Mouse (Mus musculus) kidney, embryonic 14.5 days (tissue): ENCODE data around the gene Picalm. TPM values are rescaled to one million over a fixed set of nuclear protein-coding genes. Genes with fewer than 3 reads are reported as not detected.

Source experiments
- ATAC-seq: fragments of 200-750 bp; cut with Nextera tagmentation; 2 replicates; pipeline ENCODE4 v1.8.0; 2017; ENCODE audit warnings: moderate number of reproducible peaks, mild to moderate bottlenecking, moderate TSS enrichment, moderate library complexity; ENCODE audit not compliant: low FRiP score, low TSS enrichment
- H3K27ac ChIP-seq: fragments of 300-500 bp; sonication (generic); 2 replicates; pipeline ENCODE4 v1.5.1; 2014; ENCODE audit warnings: low read depth, mild to moderate bottlenecking, low read length, moderate library complexity, mixed read lengths
- H3K27me3 ChIP-seq: fragments of 300-500 bp; sonication (generic); 2 replicates; pipeline ENCODE4 v1.6.1; 2014; ENCODE audit warnings: mild to moderate bottlenecking, low read length; ENCODE audit not compliant: control insufficient read depth, insufficient read depth
- H3K36me3 ChIP-seq: fragments of 300-500 bp; sonication (generic); 2 replicates; pipeline ENCODE4 v1.6.1; 2014; ENCODE audit warnings: low read length, mixed read lengths; ENCODE audit not compliant: control insufficient read depth, insufficient read depth
- H3K4me1 ChIP-seq: fragments of 300-500 bp; sonication (generic); 2 replicates; pipeline ENCODE4 v1.6.1; 2014; ENCODE audit warnings: low read length, mixed read lengths; ENCODE audit not compliant: control insufficient read depth, insufficient read depth
- H3K4me2 ChIP-seq: fragments of 300-500 bp; sonication (generic); replicated peaks from 2 replicates; pipeline ENCODE4 v1.6.1; 2014; ENCODE audit warnings: low read depth, mild to moderate bottlenecking, low read length
- H3K4me3 ChIP-seq: fragments of 300-500 bp; sonication (generic); 2 replicates; pipeline ENCODE4 v1.5.1; 2014; ENCODE audit warnings: mild to moderate bottlenecking, low read length
- H3K9ac ChIP-seq: fragments of 300-500 bp; sonication (generic); 2 replicates; pipeline ENCODE4 v1.6.1; 2014; ENCODE audit warnings: low read depth, mild to moderate bottlenecking, low read length, moderate library complexity
- H3K9me3 ChIP-seq: fragments of 300-500 bp; sonication (generic); 2 replicates; pipeline ENCODE4 v1.6.1; 2016; ENCODE audit warnings: low read length; ENCODE audit not compliant: control insufficient read depth
- WGBS: fragments of 180-500 bp; shearing (Covaris S2); extraction: QIAGEN DNeasy Blood & Tissue Kit; methylation state at CpG from one replicate; pipeline ENCODE4 v1.1.7; 2014; 5-methylcytosine and 5-hydroxymethylcytosine counted together
- polyA plus RNA-seq: library from polyadenylated mRNA; unstranded; fragments of >200 nt; fragmentation: Nextera tagmentation; extraction: Ambion mirVana; gene quantifications from 2 replicates; pipeline ENCODE4 v1.2.1, GENCODE M21; 2014

Gene Picalm
- 47.9 and 52.1 TPM in 2 replicates for polyA plus RNA-seq

DNA sequence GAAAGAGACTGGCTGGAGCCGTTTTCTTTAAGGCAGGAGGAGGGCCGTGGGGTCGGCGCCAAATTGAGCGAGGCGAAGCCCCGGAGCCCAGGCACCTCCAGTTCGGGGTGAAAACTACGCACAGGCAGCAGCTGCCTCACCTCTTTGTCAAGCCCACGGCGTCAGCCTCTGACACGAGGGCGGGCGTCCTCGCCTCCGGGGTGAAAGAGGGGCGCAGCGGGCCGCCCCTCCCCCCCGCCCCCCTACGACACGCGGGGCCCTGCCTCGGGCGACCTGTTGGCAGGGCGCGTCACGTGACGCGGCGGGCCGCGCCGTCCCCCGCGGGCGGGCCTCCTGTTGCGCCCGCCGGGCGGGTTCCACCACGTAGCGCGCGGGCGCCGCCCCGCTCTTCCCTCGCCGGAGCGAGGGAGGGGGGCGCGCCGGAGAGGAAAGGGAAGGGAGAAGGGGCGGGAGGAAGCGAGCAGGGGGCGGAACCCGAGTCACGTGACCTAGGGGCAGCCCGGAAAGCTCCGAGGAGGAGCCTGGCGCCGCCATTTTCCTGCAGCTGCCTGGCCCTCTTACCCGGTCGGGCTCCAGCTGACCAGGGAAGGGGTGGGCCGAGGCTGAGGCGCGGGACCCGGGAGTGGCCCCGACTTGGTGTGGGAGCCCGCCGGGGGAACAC is at the start of gene Picalm:
Gene Picalm (plus strand): TSS at position 482 of the 661 bp plus-strand sequence.
- Histone ChIP-seq H3K27me3 (no peaks in the 10 kb centered on the region), H3K36me3 (no peaks in the 10 kb centered on the region), H3K9ac (peak within 1 kb of the TSS; percentile 98), H3K4me1 (peaks cover 3% of the 10 kb centered on the region; the same call in 1 of the 2 replicates), H3K27ac (peak within 1 kb of the TSS; percentile 95), H3K9me3 (no peaks in the 10 kb centered on the region), H3K4me3 (peak within 1 kb of the TSS; percentile 95), H3K4me2 (peak within 1 kb of the TSS; percentile 56)
- WGBS, result 2% methylated on average over 48 of the region's 72 CpGs
- peak; percentile 97 for ATAC-seq

- H3K27ac ChIP-seq, result no peak overlapping the region
Measured at GRCm38 (mm10) chr7:90083799-90084198, 46.2 kb upstream of the Picalm start.

GRCm38 (mm10) chr7:90084531-90084930 is 45.5 kb upstream of the Picalm start:
- H3K9me3 ChIP-seq, result no peaks in the 10 kb centered on the region
- no peak overlapping the region for H3K27ac ChIP-seq
- H3K27me3 ChIP-seq, result no peaks in the 10 kb centered on the region
- no peak for ATAC-seq
- no peak overlapping the region for H3K4me2 ChIP-seq
- H3K4me3 ChIP-seq, result no peak overlapping the region
- peaks cover 7% of the 10 kb centered on the region for H3K4me1 ChIP-seq
- no peaks in the 10 kb centered on the region for H3K36me3 ChIP-seq
- no peak overlapping the region for H3K9ac ChIP-seq

More at GRCm38 (mm10) chr7:90083799-90084198, 46.2 kb upstream of the Picalm start:
- no peak overlapping the region for H3K4me2 ChIP-seq
- no peaks in the 10 kb centered on the region for H3K27me3 ChIP-seq
- H3K9me3 ChIP-seq, result no peaks in the 10 kb centered on the region
- H3K4me3 ChIP-seq, result no peak overlapping the region
- no peak overlapping the region for H3K9ac ChIP-seq
- no peak for ATAC-seq
- 79% methylated on average over 7 of the region's 7 CpGs for WGBS
- H3K4me1 ChIP-seq, result peaks cover 3% of the 10 kb centered on the region; the same call in 1 of the 2 replicates
- no peaks in the 10 kb centered on the region for H3K36me3 ChIP-seq

GRCm38 (mm10) chr7:90085713-90086112 is 44.3 kb upstream of the Picalm start:
- Histone ChIP-seq H3K27ac (no peak overlapping the region), H3K4me3 (no peak overlapping the region), H3K4me1 (peaks cover 7% of the 10 kb centered on the region), H3K9ac (no peak overlapping the region), H3K27me3 (no peaks in the 10 kb centered on the region), H3K36me3 (no peaks in the 10 kb centered on the region), H3K9me3 (no peaks in the 10 kb centered on the region), H3K4me2 (no peak overlapping the region)
- ATAC-seq, result no peak
- 43% methylated on average over 1 of the region's 1 CpGs for whole genome bisulfite sequencing

DNA sequence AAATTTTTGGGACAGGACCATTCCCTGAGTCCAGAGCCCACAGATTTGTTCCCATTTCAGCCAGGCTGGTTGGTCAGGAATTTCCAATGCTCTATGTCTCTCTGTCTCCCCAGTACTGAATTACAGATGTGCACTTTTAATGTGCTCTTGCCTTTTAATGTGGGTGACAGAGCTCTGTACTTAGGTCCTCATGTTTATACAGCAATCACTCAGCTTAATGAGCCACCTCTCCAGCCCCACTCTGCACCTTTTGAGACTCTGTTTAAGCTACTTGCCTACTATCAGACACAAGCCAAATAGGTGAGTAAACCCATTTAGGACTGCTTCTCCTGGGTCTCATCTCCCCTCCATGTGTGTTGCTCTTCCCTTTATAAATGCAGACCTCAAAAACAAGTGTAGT is 43.2 kb upstream of the Picalm start:
- Histone ChIP-seq H3K4me3 (no peak overlapping the region), H3K4me2 (no peak overlapping the region), H3K9ac (no peak overlapping the region), H3K4me1 (peaks cover 7% of the 10 kb centered on the region), H3K9me3 (no peaks in the 10 kb centered on the region), H3K36me3 (no peaks in the 10 kb centered on the region), H3K27ac (no peak overlapping the region), H3K27me3 (no peaks in the 10 kb centered on the region)
- ATAC-seq, result peak; percentile 69; the same call in 1 of the 2 replicates

DNA sequence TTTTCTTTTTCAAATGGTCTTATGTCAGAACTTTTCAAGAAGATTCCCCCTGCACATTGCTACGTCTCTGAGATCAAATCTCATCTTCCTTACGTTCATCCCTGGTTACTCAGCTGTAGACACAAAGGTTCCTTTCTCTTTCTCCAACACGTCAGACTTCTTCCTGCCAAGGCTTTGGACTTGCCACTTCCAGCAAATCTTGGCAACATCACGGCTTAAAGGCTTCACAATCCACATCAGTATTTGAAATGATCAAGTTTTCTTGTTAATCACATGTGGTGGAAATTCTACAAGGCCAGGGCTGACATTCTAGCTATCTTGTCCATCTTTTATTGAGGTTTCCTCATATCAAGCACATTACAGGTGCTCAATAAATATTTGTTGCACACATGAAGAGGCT is 39.0 kb upstream of the Picalm start:
- Histone ChIP-seq H3K27ac (no peak overlapping the region), H3K4me3 (no peak overlapping the region), H3K36me3 (no peaks in the 10 kb centered on the region), H3K27me3 (no peaks in the 10 kb centered on the region), H3K9me3 (no peaks in the 10 kb centered on the region), H3K9ac (no peak overlapping the region), H3K4me2 (no peak overlapping the region), H3K4me1 (peaks cover 5% of the 10 kb centered on the region)
- 88% methylated on average over 4 of the region's 4 CpGs for WGBS
- ATAC-seq, result no peak

DNA sequence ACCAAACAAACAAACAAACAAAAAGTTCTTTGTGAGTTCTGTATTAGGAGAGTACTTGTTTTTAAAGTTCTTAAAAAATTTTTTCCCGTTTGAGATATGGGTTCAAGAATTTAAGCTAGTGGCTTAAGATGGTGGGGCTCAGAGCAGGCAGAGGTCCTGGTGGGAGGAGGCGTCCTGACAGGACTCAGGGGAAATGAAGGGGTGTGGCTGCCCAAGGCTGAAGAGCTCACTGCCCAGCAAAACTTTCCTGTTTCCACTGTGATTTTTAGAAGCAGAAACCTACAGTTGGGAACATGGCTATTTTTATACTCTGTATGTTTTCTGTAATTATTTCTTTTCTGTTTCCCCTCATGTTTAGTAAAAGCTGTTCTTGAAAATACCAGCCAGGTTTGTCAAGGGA is 38.3 kb upstream of the Picalm start:
- no peak for ATAC-seq

GRCm38 (mm10) chr7:90092452-90093450 is 37.3 kb upstream of the Picalm start:
- peak; percentile 85 for ATAC-seq
- Histone ChIP-seq H3K4me2 (no peak overlapping the region), H3K4me3 (no peak overlapping the region)

More for the DNA sequence above, 38.3 kb upstream of the Picalm start:
- no peaks in the 10 kb centered on the region for H3K9me3 ChIP-seq
- H3K4me3 ChIP-seq, result no peak overlapping the region
- 46% methylated on average over 2 of the region's 2 CpGs for WGBS
- peaks cover 4% of the 10 kb centered on the region for H3K4me1 ChIP-seq
- no peaks in the 10 kb centered on the region for H3K36me3 ChIP-seq
- H3K27me3 ChIP-seq, result no peaks in the 10 kb centered on the region
- H3K4me2 ChIP-seq, result no peak overlapping the region
- no peak overlapping the region for H3K9ac ChIP-seq
- H3K27ac ChIP-seq, result no peak overlapping the region

GRCm38 (mm10) chr7:90095097-90095496 is 34.9 kb upstream of the Picalm start:
- H3K4me3 ChIP-seq, result no peak overlapping the region
- H3K4me2 ChIP-seq, result no peak overlapping the region
- no peak overlapping the region for H3K27ac ChIP-seq
- H3K36me3 ChIP-seq, result no peaks in the 10 kb centered on the region
- WGBS, result 87% methylated on average over 5 of the region's 5 CpGs
- no peak overlapping the region for H3K9ac ChIP-seq
- no peaks in the 10 kb centered on the region for H3K9me3 ChIP-seq
- ATAC-seq, result no peak
- no peaks in the 10 kb centered on the region for H3K4me1 ChIP-seq
- no peaks in the 10 kb centered on the region for H3K27me3 ChIP-seq

More at GRCm38 (mm10) chr7:90092452-90093450, 37.3 kb upstream of the Picalm start:
- Histone ChIP-seq H3K4me1 (peaks cover 4% of the 10 kb centered on the region), H3K27ac (no peak overlapping the region; the same call in 1 of the 2 replicates), H3K9ac (no peak overlapping the region), H3K36me3 (no peaks in the 10 kb centered on the region), H3K9me3 (no peaks in the 10 kb centered on the region), H3K27me3 (no peaks in the 10 kb centered on the region)
- 80% methylated on average over 8 of the region's 8 CpGs for WGBS
